Mouse (Mus musculus): ENCODE results near the gene Syngr4. TPM values are rescaled to one million over a fixed set of nuclear protein-coding genes. Genes with fewer than 3 reads are reported as not detected.
A peak's percentile ranks its signal among the peaks of the same experiment; 100 is the strongest.

Syngr4 gene
- polyA plus RNA-seq, 1 experiment from 2014 or later, result 0.34 TPM

DNA sequence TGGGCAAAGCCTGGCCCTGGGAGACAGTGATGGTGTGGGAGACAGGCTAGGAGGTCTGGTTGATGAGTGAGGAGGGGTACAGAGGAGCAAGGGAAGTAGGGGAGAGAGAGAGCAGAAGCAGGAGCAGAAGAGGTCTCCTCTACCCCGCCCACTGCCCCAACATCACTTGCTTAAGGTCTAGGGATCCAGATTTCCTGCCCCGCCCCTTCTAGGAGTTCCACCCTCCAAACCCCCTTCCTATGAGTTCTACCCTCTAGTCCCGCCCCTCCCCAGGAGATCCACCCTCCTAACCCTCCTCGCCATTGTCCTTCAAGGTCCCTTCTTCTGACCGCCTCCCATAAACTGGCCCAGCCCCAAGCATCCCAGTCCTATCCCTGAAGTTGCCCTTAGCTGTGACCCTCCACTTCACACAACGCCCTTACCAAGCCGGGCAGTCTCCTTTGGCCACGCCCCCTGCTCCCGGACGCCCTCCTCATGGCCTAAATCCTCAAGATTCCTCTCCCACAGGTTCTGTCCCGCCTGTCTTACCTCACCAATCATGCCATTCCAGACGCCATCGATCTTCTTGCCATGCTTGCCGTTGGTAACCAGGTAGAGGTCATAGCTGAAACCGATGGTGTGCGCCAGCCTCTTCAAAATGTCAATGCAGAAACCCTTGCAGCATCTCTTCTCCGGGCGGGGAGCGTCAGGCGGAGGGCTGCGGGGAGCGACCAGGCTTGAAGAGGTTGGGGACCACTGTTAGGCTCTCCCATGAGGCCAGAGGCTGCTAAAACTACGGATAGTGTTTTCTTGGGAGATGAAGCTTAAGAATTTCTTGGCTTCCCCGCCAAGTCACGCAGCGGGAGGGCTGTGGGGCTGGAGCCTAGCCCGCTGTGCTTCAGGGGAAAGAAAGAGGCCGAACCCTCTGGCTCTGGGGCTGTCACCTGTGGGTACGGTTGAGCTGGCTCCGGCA lies 39.3 kb downstream of the Syngr4 start:
- no peaks in the 10 kb centered on the region for H3K36me3 ChIP-seq
- H3K27ac ChIP-seq (replicated peaks), result no peak overlapping the region
- H3K27me3 ChIP-seq, result peaks cover 43% of the 10 kb centered on the region
- H3K4me2 ChIP-seq (replicated peaks), result peak overlapping the region; percentile 55
- 2% methylated on average over 30 of the region's 30 CpGs for WGBS
- H3K9me3 ChIP-seq, result no peaks in the 10 kb centered on the region
- peak; percentile 9; the same call in 1 of the 2 replicates for ATAC-seq (ENCODE audit: low FRiP score, low read depth)
- peak overlapping the region; percentile 32 for H3K4me3 ChIP-seq
- H3K9ac ChIP-seq (replicated peaks), result peak overlapping the region; percentile 37
- H3K4me1 ChIP-seq, result peaks cover 17% of the 10 kb centered on the region

DNA sequence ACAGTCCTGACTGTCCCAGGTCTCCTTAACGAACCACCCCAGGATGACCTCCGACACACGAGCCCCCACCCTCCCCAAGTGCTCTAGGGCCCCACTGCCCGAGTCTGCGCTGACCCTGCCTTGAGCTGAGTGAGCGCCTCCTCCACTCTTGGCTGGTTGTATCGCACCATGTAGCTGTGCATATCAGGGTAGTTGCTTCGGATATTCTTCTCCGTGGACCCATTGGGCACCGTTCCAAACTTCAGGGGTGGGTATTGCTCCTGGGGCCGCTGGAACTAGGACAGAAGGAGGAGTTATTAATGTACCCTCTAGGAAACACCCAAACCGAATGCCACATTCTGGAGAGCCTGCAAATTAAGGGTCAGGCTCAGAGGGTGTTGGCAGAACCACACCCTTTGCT lies 43.4 kb downstream of the Syngr4 start:
- Histone ChIP-seq H3K9ac (replicated peaks) (no peak overlapping the region), H3K4me1 (peaks cover 14% of the 10 kb centered on the region), H3K9me3 (no peaks in the 10 kb centered on the region), H3K36me3 (no peaks in the 10 kb centered on the region), H3K4me2 (replicated peaks) (no peak overlapping the region), H3K4me3 (no peak overlapping the region), H3K27me3 (peaks cover 26% of the 10 kb centered on the region), H3K27ac (replicated peaks) (no peak overlapping the region)
- 83% methylated on average over 12 of the region's 12 CpGs for WGBS
- no peak for ATAC-seq (ENCODE audit: low FRiP score, low read depth)

DNA sequence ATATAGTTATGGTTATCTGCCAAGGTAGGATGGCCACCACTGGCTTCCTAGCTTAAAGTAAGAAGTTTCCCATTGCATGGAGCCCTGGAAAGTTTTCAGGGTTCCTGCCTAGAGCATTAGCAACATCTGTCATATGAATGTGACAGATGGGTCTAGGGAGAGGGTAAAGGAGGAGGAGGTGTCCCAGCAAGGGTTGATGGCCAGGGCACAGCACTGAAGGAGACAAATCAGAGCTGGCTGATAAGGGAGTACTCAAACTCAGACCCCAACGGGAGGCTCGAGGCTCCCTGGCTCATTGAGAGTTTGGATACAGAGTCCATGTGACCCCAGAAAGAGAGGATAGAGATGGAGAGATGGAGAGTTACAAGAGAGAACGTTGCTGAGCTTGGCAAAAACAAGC lies 45.9 kb downstream of the Syngr4 start:
- no peak for ATAC-seq (ENCODE audit: low FRiP score, low read depth)
- 84% methylated on average over 3 of the region's 3 CpGs for WGBS
- Histone ChIP-seq H3K4me3 (no peak overlapping the region), H3K4me1 (peaks cover 6% of the 10 kb centered on the region), H3K27me3 (peaks cover 4% of the 10 kb centered on the region; the same call in 1 of the 2 replicates), H3K27ac (replicated peaks) (no peak overlapping the region), H3K9ac (replicated peaks) (no peak overlapping the region), H3K4me2 (replicated peaks) (no peak overlapping the region), H3K36me3 (no peaks in the 10 kb centered on the region), H3K9me3 (no peaks in the 10 kb centered on the region)

DNA sequence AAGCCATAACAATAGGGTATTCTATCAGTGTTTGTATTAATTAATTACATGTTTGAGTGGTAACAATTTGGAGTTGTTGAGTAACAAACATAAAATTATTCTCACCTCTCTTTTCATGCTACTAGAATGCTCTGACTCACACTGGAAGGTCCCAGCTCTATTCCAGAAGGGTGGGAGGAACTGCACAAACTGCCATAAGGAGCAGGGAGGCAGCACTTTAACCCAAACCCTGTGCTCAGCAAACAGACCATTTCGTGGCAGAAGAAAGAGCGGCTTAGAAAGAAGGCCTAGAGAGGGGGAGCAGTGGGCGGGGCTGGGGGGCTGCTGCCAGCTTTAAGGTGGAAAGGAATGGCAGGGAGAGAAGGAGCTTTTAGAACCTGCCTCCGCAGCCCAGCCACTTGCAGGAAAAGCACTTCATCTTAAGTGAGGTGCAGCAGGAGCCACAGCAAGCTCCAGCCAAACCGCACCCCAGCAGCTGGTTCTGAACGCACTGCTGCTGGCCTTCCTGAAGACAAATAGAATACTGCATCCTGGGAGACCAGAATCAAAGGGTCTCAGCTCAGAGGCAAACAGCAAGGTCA lies 48.0 kb downstream of the Syngr4 start:
- no peak overlapping the region for H3K4me3 ChIP-seq

DNA sequence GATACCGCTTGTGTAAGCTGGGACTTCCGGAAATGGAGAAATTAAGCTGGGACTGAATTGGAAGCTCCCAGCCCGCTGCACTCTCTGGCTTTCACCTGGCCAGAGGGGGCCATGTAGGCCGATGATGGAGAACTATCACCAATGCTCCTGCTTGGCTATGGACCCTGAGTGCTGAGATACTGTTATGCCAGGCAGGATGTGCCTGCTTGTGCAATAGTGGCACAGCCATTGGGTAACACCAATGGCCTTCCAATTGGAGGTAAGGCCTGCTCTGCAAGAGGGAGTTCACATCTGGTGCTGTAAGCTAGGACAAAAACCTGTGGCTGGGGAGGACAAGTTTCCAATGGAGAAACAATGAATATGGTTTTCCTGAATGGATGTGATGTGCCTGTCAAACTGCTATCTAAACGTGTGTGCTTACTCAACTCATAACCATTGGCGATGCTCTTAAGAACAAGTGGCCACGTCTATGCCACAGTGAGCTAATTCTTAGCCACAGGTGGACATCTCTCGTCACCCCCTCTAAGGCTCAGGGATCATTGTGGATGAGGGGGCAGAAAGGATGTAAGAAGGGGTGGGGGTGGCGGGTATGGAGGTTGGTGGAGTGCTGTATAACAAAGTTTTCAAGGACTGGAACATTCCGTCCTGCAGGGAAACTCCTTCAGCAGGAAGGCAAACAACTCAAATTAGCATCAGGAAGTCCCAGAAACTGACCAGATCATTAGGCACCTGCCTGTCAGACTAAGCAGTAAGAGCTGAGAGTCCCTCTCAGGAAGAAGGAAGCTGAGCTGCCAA lies 53.4 kb downstream of the Syngr4 start:
- WGBS, result 85% methylated on average over 10 of the region's 10 CpGs
- Histone ChIP-seq H3K9ac (replicated peaks) (no peak overlapping the region), H3K27me3 (peaks cover 31% of the 10 kb centered on the region; the same call in 1 of the 2 replicates), H3K4me2 (replicated peaks) (no peak overlapping the region), H3K4me3 (no peak overlapping the region), H3K9me3 (no peaks in the 10 kb centered on the region), H3K4me1 (0 out of 2 replicates have a peak, but pooled peaks cover 2% of the 10 kb centered on the region), H3K27ac (replicated peaks) (no peak overlapping the region), H3K36me3 (no peaks in the 10 kb centered on the region)
- ATAC-seq (ENCODE audit: low FRiP score, low read depth), result no peak

More for the DNA sequence above, 48.0 kb downstream of the Syngr4 start:
- H3K9me3 ChIP-seq, result no peaks in the 10 kb centered on the region
- H3K27ac ChIP-seq (replicated peaks), result no peak overlapping the region
- H3K4me2 ChIP-seq (replicated peaks), result no peak overlapping the region
- WGBS, result 3% methylated on average over 6 of the region's 6 CpGs
- H3K27me3 ChIP-seq, result peaks cover 4% of the 10 kb centered on the region; the same call in 1 of the 2 replicates
- ATAC-seq (ENCODE audit: low FRiP score, low read depth), result no peak
- H3K9ac ChIP-seq (replicated peaks), result no peak overlapping the region
- no peaks in the 10 kb centered on the region for H3K36me3 ChIP-seq
- peaks cover 6% of the 10 kb centered on the region for H3K4me1 ChIP-seq

Other genes with a start within 250 kb of the Syngr4 start
- gene Fut2, start 230.3 kb downstream of the Syngr4 start, polyA plus RNA-seq (2016; fragmentation: Nextera tagmentation; extraction: Ambion mirVana), result 0.10 and 0.33 TPM in 2 replicates
- 0.31 TPM in 1 of 2 replicates, not detected in the other for gene Ntn5, start 212.7 kb downstream of the Syngr4 start, polyA plus RNA-seq (2016; fragmentation: Nextera tagmentation; extraction: Ambion mirVana)
- 0.79 and 0.80 TPM in 2 replicates for gene Sec1, start 202.3 kb downstream of the Syngr4 start, polyA plus RNA-seq (2016; fragmentation: Nextera tagmentation; extraction: Ambion mirVana)
- gene Car11, start 196.9 kb downstream of the Syngr4 start, polyA plus RNA-seq (2016; fragmentation: Nextera tagmentation; extraction: Ambion mirVana), result 17.0 and 18.8 TPM in 2 replicates
- 4.5 and 4.6 TPM in 2 replicates for gene Dbp, start 191.6 kb downstream of the Syngr4 start, polyA plus RNA-seq (2016; fragmentation: Nextera tagmentation; extraction: Ambion mirVana)
- 688 and 721 TPM in 2 replicates for gene Rpl18, start 181.3 kb downstream of the Syngr4 start, polyA plus RNA-seq (2016; fragmentation: Nextera tagmentation; extraction: Ambion mirVana)
- gene Sphk2, start 178.7 kb downstream of the Syngr4 start, polyA plus RNA-seq (2016; fragmentation: Nextera tagmentation; extraction: Ambion mirVana), result 24.0 and 25.8 TPM in 2 replicates
- gene Fam83e, start 175.5 kb downstream of the Syngr4 start, polyA plus RNA-seq (2016; fragmentation: Nextera tagmentation; extraction: Ambion mirVana), result 1.3 and 1.6 TPM in 2 replicates
- gene Spaca4, start 170.9 kb downstream of the Syngr4 start, polyA plus RNA-seq (2016; fragmentation: Nextera tagmentation; extraction: Ambion mirVana), result not detected in 2 replicates
- gene Lmtk3, start 113.0 kb downstream of the Syngr4 start, polyA plus RNA-seq (2016; fragmentation: Nextera tagmentation; extraction: Ambion mirVana), result 10.6 and 11.1 TPM in 2 replicates
- gene Sult2b1, start 112.0 kb downstream of the Syngr4 start, polyA plus RNA-seq (2016; fragmentation: Nextera tagmentation; extraction: Ambion mirVana), result 1.5 and 2.2 TPM in 2 replicates
- 288 and 293 TPM in 2 replicates for gene Cyth2, start 82.1 kb downstream of the Syngr4 start, polyA plus RNA-seq (2016; fragmentation: Nextera tagmentation; extraction: Ambion mirVana)
- 0.46 and 1.1 TPM in 2 replicates for gene Kcnj14, start 71.9 kb downstream of the Syngr4 start, polyA plus RNA-seq (2016; fragmentation: Nextera tagmentation; extraction: Ambion mirVana)
- 50.1 and 50.2 TPM in 2 replicates for gene Grwd1, start 65.8 kb downstream of the Syngr4 start, polyA plus RNA-seq (2016; fragmentation: Nextera tagmentation; extraction: Ambion mirVana)
- 40.6 and 54.6 TPM in 2 replicates for gene Kdelr1, start 23.9 kb downstream of the Syngr4 start, polyA plus RNA-seq (2016; fragmentation: Nextera tagmentation; extraction: Ambion mirVana)
- 0.60 and 1.0 TPM in 2 replicates for gene Grin2d, start 18.3 kb downstream of the Syngr4 start, polyA plus RNA-seq (2016; fragmentation: Nextera tagmentation; extraction: Ambion mirVana)
- 4.4 and 4.9 TPM in 2 replicates for gene Tmem143, start 227 bp upstream of the Syngr4 start, polyA plus RNA-seq (2016; fragmentation: Nextera tagmentation; extraction: Ambion mirVana)
- 33.9 and 46.5 TPM in 2 replicates for gene Emp3, start 24.7 kb upstream of the Syngr4 start, polyA plus RNA-seq (2016; fragmentation: Nextera tagmentation; extraction: Ambion mirVana)
- 2.2 and 3.4 TPM in 2 replicates for gene Ccdc114, start 27.4 kb upstream of the Syngr4 start, polyA plus RNA-seq (2016; fragmentation: Nextera tagmentation; extraction: Ambion mirVana)
- 0.58 and 0.59 TPM in 2 replicates for gene Abcc6, start 133.6 kb upstream of the Syngr4 start, polyA plus RNA-seq (2016; fragmentation: Nextera tagmentation; extraction: Ambion mirVana)
- gene Nomo1, start 137.0 kb upstream of the Syngr4 start, polyA plus RNA-seq (2016; fragmentation: Nextera tagmentation; extraction: Ambion mirVana), result 30.2 and 35.8 TPM in 2 replicates
- 0.41 and 0.54 TPM in 2 replicates for gene Kcnj11, start 204.1 kb upstream of the Syngr4 start, polyA plus RNA-seq (2016; fragmentation: Nextera tagmentation; extraction: Ambion mirVana)

Data from midbrain, embryonic 12.5 days (tissue).